Mouse (Mus musculus): ENCODE data around the gene Tcp11l1.

Tcp11l1 gene

DNA sequence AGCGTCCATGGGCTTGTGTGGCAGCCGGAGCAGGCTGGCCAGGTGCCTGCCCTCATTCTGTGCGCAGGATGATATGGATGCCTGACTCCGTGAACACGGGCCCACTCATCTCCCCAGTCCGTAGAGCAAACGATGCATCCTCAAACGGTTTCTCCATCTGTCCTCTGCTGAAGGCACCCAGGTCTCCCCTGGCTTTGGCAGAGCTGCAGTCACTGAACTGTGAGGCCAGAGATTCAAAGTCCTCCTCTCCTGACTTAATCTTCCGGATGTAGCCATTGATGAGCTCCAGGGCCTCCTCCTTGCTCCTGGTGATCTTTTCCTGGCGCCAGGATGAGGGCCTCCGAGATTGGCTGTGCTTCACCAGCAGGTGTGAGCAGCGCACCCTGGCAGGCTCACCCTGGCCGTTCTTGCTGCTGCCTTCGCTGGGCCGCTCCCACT lies 2.3 kb upstream of the Tcp11l1 start:
- DNase-seq (ENCODE audit: extremely low spot score, low read depth, low spot score): no peak

DNA sequence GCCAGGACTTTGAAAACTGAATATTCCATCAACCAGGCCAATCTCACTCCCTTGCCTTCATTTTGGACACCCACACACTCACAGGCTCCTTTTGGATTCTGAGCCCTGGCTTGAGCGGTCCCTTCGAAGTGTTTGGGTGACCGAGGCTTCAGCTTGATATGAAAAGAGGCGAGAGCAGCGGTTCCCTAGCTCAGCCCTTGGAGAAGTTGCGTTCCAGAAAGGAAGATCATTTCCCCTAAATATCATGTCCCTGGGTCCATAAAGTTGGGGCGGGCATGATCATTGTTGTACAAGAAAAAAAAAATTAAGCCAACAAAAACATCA lies 479 bp upstream of the Tcp11l1 start:
- no peak for DNase-seq (ENCODE audit: extremely low spot score, low read depth, low spot score)

DNA sequence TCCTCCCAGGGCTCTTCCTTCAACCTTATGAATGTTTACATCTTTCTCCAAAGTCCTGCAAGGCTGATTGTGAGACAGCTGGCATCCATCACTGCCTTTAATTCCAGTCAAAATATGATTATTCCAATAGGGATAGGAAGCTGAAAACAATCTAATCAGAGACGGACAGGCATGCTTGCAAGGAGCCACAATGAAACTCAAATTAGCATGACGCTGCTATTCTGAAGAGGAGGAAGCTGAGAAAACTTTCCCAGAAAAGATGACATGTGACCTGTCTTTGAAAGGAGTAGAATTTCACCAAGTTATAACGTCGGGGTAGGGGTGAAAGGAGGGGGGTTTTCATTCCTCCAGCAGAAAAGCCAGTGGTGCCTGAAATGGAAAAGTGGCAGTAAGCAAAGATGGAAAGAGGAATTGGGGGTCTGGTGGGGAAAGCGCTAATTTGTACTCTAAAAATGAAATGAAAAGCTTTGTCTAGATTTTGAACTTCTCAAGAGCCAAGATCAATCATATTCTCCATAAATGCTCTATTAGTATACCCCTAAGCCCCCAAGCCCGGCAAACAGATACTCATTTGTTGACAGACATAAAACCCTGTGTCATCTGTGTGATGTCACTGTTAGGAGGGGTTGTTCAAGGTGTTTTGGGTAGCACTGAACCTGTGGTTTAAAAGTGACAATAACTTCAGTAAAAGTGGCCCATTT lies 1.1 kb downstream of the Tcp11l1 start:
- DNase-seq (ENCODE audit: extremely low spot score, low read depth, low spot score): no peak

DNA sequence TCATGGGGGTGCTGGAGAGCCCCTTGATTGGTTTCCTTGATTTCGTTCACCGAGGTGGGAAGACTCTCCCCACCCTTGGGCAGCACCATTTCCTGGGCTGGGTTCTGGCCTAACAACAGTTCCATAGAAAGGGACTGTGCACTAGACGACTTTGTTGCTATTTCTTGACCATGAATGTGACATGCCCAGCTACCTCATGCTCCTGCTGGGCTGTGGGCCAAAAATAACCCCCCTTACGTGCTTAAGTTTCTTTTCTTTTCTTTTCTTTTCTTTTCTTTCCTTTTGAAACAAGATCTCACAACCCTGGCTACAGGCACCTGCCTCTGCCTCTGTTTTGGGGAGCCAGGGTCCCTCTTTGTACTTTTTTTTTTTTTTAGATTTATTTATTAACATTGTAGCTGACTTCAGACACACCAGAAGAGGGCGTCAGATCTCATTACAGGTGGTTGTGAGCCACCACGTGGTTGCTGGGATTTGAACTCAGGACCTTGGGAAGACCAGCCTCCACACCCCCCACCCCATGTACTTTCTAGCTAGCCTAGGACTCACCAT lies 2.1 kb downstream of the Tcp11l1 start:
- no peak for DNase-seq (ENCODE audit: extremely low spot score, low read depth, low spot score)

GRCm38 (mm10) chr2:104704355-104704754 lies 7.6 kb downstream of the Tcp11l1 start:
- no peak for DNase-seq (ENCODE audit: extremely low spot score, low read depth, low spot score)

- DNase-seq (ENCODE audit: extremely low spot score, low read depth, low spot score): no peak
Measured at GRCm38 (mm10) chr2:104703158-104703557, 8.8 kb downstream of the Tcp11l1 start.

- DNase-seq (ENCODE audit: extremely low spot score, low read depth, low spot score): no peak
Measured at GRCm38 (mm10) chr2:104699659-104700058, 12.3 kb downstream of the Tcp11l1 start.

- no peak for DNase-seq (ENCODE audit: extremely low spot score, low read depth, low spot score)
Measured at GRCm38 (mm10) chr2:104692551-104692950, 19.4 kb downstream of the Tcp11l1 start.

GRCm38 (mm10) chr2:104690720-104691119 lies 21.2 kb downstream of the Tcp11l1 start:
- no peak for DNase-seq (ENCODE audit: extremely low spot score, low read depth, low spot score)

- DNase-seq (ENCODE audit: extremely low spot score, low read depth, low spot score): no peak
Measured at GRCm38 (mm10) chr2:104688724-104689123, 23.2 kb downstream of the Tcp11l1 start.

GRCm38 (mm10) chr2:104688321-104688720 lies 23.6 kb downstream of the Tcp11l1 start:
- no peak for DNase-seq (ENCODE audit: extremely low spot score, low read depth, low spot score)

- DNase-seq (ENCODE audit: extremely low spot score, low read depth, low spot score): no peak
Measured at GRCm38 (mm10) chr2:104687261-104687660, 24.7 kb downstream of the Tcp11l1 start.

- peak; percentile 57 for DNase-seq (ENCODE audit: extremely low spot score, low read depth, low spot score)
Measured at GRCm38 (mm10) chr2:104685418-104685817, 26.6 kb downstream of the Tcp11l1 start.

GRCm38 (mm10) chr2:104684771-104685170 lies 27.2 kb downstream of the Tcp11l1 start:
- DNase-seq (ENCODE audit: extremely low spot score, low read depth, low spot score): no peak

DNA sequence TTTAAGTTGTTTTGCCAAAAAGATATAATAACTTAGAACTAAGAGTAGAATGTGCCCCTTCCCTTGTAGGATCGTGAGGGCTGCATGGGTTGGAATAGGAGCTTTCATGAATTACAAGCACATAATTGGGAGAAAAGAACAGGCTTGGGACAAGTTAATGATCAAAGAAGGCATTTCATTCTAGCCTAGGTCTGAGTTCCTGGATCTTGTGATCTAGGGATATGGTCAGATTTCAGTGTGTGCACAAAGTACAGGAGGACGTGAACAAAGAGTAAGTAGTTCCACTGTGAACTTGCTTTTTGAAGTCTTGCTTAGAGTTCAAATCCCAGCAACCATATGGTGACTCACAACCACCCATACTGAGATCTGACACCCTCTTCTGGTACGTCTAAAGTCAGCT lies 34.6 kb downstream of the Tcp11l1 start:
- DNase-seq (ENCODE audit: extremely low spot score, low read depth, low spot score): no peak

- no peak for DNase-seq (ENCODE audit: extremely low spot score, low read depth, low spot score)
Measured at GRCm38 (mm10) chr2:104671724-104672123, 40.2 kb downstream of the Tcp11l1 start.

GRCm38 (mm10) chr2:104669122-104669804 lies 42.7 kb downstream of the Tcp11l1 start:
- DNase-seq (ENCODE audit: extremely low spot score, low read depth, low spot score): no peak

DNA sequence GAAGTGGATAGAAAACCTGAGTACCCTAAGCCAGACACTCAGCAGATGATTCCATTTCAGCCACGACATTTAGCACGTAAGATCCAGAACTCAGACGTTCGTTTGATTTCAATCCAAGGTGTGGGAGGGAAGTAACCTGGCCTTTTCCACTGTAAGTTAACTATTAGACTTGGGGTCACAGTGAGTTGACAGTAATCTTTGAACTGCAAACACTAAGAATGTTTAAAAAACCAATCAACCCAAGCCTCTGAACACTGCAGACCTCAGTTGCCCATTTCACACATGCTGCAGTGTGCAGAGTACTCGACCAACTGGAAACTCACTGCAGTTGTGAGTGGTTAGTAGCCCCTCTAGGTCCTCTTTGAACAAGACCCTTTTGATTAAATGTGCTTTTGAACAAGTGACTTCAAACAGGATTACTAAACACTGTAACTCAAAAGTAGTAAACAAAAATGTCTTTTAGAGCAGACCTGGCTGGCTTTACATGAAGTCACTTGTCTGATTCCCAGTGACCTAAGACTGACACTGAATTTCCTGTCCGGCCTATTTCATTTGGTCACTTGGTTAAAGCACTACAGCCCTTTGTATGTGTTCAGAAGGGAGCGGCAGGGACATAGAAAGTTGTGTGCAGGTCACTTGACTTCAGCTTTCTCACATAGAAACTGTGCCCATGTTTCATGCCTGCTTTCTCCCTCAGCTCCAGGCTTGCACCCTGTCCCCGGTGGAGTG lies 48.4 kb downstream of the Tcp11l1 start:
- DNase-seq (ENCODE audit: extremely low spot score, low read depth, low spot score): no peak

DNA sequence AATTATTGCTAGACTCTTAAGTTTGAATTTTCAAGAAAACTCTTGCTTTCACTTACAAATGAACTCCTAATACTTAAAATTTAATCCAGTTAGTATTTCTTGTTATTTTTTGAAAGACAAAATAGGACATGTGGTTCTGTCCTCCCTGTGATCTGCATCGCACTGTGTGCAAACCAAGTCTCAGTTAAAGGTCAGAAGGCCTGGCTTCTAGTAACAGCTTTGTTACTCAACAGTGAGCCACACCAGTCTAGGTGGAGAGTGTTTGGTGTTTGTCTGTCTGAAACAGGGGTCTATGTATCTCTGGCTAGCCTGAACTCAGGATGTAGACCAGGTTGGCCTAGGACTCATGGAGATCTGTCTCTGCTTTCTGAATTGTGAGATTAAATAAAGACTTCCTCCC lies 53.3 kb downstream of the Tcp11l1 start:
- no peak for DNase-seq (ENCODE audit: extremely low spot score, low read depth, low spot score)

GRCm38 (mm10) chr2:104615985-104616711 lies 95.8 kb downstream of the Tcp11l1 start:
- no peak for DNase-seq (ENCODE audit: extremely low spot score, low read depth, low spot score)

DNA sequence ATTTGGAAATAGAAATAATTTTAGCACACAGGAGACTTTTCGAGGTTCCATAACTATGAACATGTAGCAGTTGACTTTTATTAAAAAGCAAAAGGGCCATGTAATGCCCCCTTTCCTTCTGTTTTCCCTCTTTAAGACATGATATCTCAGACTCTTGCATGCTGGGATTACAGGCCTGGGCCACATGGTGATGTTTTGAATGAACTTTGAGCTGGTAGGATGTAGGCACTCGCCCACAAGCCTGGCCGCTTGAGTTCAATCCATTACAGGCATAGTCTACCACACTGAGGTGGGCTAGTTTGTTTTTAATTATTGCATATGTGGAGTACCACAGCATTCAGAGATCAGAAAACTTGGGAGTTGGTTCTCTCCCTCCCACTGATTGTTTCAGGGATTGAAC lies 97.2 kb downstream of the Tcp11l1 start:
- no peak for DNase-seq (ENCODE audit: extremely low spot score, low read depth, low spot score)
